Mouse (Mus musculus): Measurements from ENCODE around the gene Gm2174. TPM values are rescaled to one million over a fixed set of nuclear protein-coding genes. Genes with fewer than 3 reads are reported as not detected.

Gm2174 gene
- 1 to 10 TPM in 2 of 4 experiments, not detected in 2; 1.9 to 2.8 TPM for total RNA-seq (2022)

GRCm38 (mm10) chrX:56447524-56448015, at the start of gene Gm2174:
Gene Gm2174 (plus strand): TSS chrX:56447965.
- no peak for DNase-seq (ENCODE audit: low spot score)

GRCm38 (mm10) chrX:56404646-56405045, 43.1 kb upstream of the Gm2174 start:
- no peak for DNase-seq (ENCODE audit: low spot score)

GRCm38 (mm10) chrX:56405482-56405881, 42.3 kb upstream of the Gm2174 start:
- no peak for DNase-seq (ENCODE audit: low spot score)

GRCm38 (mm10) chrX:56406128-56406527, 41.6 kb upstream of the Gm2174 start:
- no peak for DNase-seq (ENCODE audit: low spot score)

- DNase-seq (ENCODE audit: low spot score): no peak
These were observed 31.5 kb upstream of the Gm2174 start for GRCm38 (mm10) chrX:56416277-56416676.

- DNase-seq (ENCODE audit: low spot score): no peak
These were observed 30.2 kb upstream of the Gm2174 start for GRCm38 (mm10) chrX:56417541-56417940.

GRCm38 (mm10) chrX:56430601-56431000, 17.2 kb upstream of the Gm2174 start:
- no peak for DNase-seq (ENCODE audit: low spot score)

- no peak for DNase-seq (ENCODE audit: low spot score)
These were observed 11.9 kb upstream of the Gm2174 start for GRCm38 (mm10) chrX:56435758-56436283.

GRCm38 (mm10) chrX:56446487-56447428, 1.0 kb upstream of the Gm2174 start:
- DNase-seq (ENCODE audit: low spot score): no peak

- peak; percentile 81 for DNase-seq (ENCODE audit: low spot score)
These were observed 7.1 kb downstream of the Gm2174 start, which contains the start of gene Ints6l for GRCm38 (mm10) chrX:56454671-56455371. Gene Ints6l (plus strand): TSS chrX:56454857.

- peak; percentile 78 for DNase-seq (ENCODE audit: low spot score)
These were observed 7.8 kb downstream of the Gm2174 start for GRCm38 (mm10) chrX:56455372-56456246.

GRCm38 (mm10) chrX:56456379-56456778, 8.6 kb downstream of the Gm2174 start:
- DNase-seq (ENCODE audit: low spot score): no peak

- no peak for DNase-seq (ENCODE audit: low spot score)
These were observed 14.5 kb downstream of the Gm2174 start for GRCm38 (mm10) chrX:56462020-56462933.

GRCm38 (mm10) chrX:56464906-56465305, 17.1 kb downstream of the Gm2174 start:
- no peak for DNase-seq (ENCODE audit: low spot score)

- no peak for DNase-seq (ENCODE audit: low spot score)
These were observed 19.9 kb downstream of the Gm2174 start for GRCm38 (mm10) chrX:56467688-56468087.

GRCm38 (mm10) chrX:56468422-56468821, 20.7 kb downstream of the Gm2174 start:
- DNase-seq (ENCODE audit: low spot score): no peak

GRCm38 (mm10) chrX:56474035-56474434, 26.3 kb downstream of the Gm2174 start:
- DNase-seq (ENCODE audit: low spot score): no peak

- no peak for DNase-seq (ENCODE audit: low spot score)
These were observed 29.8 kb downstream of the Gm2174 start for GRCm38 (mm10) chrX:56477553-56477952.

GRCm38 (mm10) chrX:56481906-56482305, 34.1 kb downstream of the Gm2174 start:
- no peak for DNase-seq (ENCODE audit: low spot score)

- DNase-seq (ENCODE audit: low spot score): peak; percentile 76
These were observed 42.0 kb downstream of the Gm2174 start for GRCm38 (mm10) chrX:56489758-56490157.

Measured in heart, adult 8-10 months (tissue).